20 mouse cellular contexts compared by ENCODE assay signal in the genomic region with DNA sequence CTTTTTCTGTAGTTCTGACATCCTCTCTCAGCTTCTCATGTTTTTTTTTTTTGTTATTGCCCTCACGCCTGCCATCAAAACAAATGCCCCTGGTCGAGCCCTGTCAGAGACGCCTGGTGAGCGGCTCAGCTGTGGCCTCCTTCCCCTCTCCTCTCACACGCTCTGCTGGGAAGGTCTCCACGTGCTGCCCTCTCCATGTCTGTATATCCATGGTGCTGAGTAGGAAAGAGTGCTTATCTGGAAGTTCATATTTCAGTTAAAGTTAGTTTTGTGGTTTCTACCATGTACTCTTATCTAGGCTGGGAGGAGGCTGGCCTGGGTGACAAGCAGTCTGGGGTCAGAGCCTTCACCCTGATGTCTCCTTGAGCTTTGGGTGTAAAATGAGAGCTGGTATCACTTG.
A peak's percentile ranks its signal among the peaks of the same experiment; 100 is the strongest.
DNase-seq lines count a peak whose midpoint lies in the region; ATAC-seq and TF ChIP-seq lines count a peak whose summit lies in the region.
"Had no signal": no experiment of that assay in that cellular context is flagged by ENCODE, and none has a peak within 500 bp of the region (broad histone marks: within the 10 kb centered on the region; RNA-seq: fewer than 3 reads in every experiment).

No protein-coding gene starts in this region.

- no peak overlapping the region for H3K4me3 ChIP-seq in heart, embryonic 15.5 days
- H3K4me3 ChIP-seq in heart, embryonic 11.5 days (ENCODE audit: low read depth, low read length) = no peak overlapping the region
- no peak overlapping the region for H3K4me3 ChIP-seq in MEL (ENCODE audit: control insufficient read depth in 1 of 2, insufficient read depth in 1 of 2, low read depth in 2 of 2, low read length in 2 of 2)
- H3K4me3 ChIP-seq in liver, postnatal 0 days (ENCODE audit: low read depth, low read length) = no peak overlapping the region
- no peak overlapping the region for H3K4me3 ChIP-seq in left cerebral cortex, adult 2 months
- H3K4me3 ChIP-seq: hindbrain, embryonic 10.5 days; intestine, embryonic 15.5 days; neural tube, embryonic 13.5 days had no signal

- H3K27me3 ChIP-seq in heart, embryonic 15.5 days = no peaks in the 10 kb centered on the region
- no peaks in the 10 kb centered on the region for H3K27me3 ChIP-seq in heart, embryonic 11.5 days (ENCODE audit: control insufficient read depth, insufficient read depth, low read length)
- no peaks in the 10 kb centered on the region for H3K27me3 ChIP-seq in MEL (ENCODE audit: control insufficient read depth in 1 of 2, insufficient read depth in 2 of 2, low read length in 2 of 2)
- no peaks in the 10 kb centered on the region for H3K27me3 ChIP-seq in liver, postnatal 0 days (ENCODE audit: insufficient read depth, low read length)
- H3K27me3 ChIP-seq: intestine, embryonic 15.5 days had no signal

- intact Hi-C loops in left cerebral cortex, adult 2 months (cut with DNase I) = no loop called here

- 34% methylated on average over 6 of the region's 6 CpGs for WGBS in heart, embryonic 15.5 days
- WGBS in heart, embryonic 11.5 days (ENCODE audit: insufficient replicate concordance) = 31% methylated on average over 6 of the region's 6 CpGs
- whole genome bisulfite sequencing in liver, postnatal 0 days (ENCODE audit: insufficient replicate concordance) = 37% methylated on average over 6 of the region's 6 CpGs

- peaks cover 46% of the 10 kb centered on the region for H3K4me1 ChIP-seq in heart, embryonic 15.5 days (replicated peaks)
- H3K4me1 ChIP-seq in heart, embryonic 11.5 days (ENCODE audit: control insufficient read depth, insufficient read depth, low read length) = peaks cover 45% of the 10 kb centered on the region
- peaks cover 16 to 23% of the 10 kb centered on the region in 2 experiments for H3K4me1 ChIP-seq in MEL (ENCODE audit: control insufficient read depth in 1 of 2, insufficient read depth in 2 of 2, low read length in 2 of 2)
- H3K4me1 ChIP-seq in liver, postnatal 0 days (ENCODE audit: insufficient read depth) = peaks cover 9% of the 10 kb centered on the region; the same call in 1 of the 2 replicates

- TF ChIP-seq CTCF in MEL (IDR thresholded peaks at IDR 0.05 in 2 of 3, conservative IDR thresholded peaks at IDR 0.05 in 1 of 3; ENCODE audit: control insufficient read depth in 1 of 3, insufficient read depth in 1 of 3, low read depth in 2 of 3, low read length in 3 of 3, poor library complexity in 1 of 3, severe bottlenecking in 1 of 3) = no peak; a peak in 1 of 6 replicates
- TF ChIP-seq CTCF in liver, postnatal 0 days (IDR thresholded peaks at IDR 0.05; ENCODE audit: low read depth) = no peak
- TF ChIP-seq CTCF in left cerebral cortex, adult 2 months (IDR thresholded peaks at IDR 0.05) = no peak

- TF ChIP-seq RAD21 in MEL (IDR thresholded peaks at IDR 0.05; ENCODE audit: low read depth, low read length) = peak; percentile 0

- DNase-seq in MEL (ENCODE audit: low read depth, low spot score) = peak; percentile 89
- DNase-seq in liver, postnatal 0 days = no peak
- no peak for DNase-seq in spleen, postnatal 14 days (ENCODE audit: low spot score in 2 of 2)
- DNase-seq in adrenal gland, adult 2 months = no peak
- no peak for DNase-seq in left cerebral cortex, adult 2 months (ENCODE audit: extremely low spot score in 1 of 2, low spot score in 2 of 2)
- DNase-seq: adrenal gland, postnatal 10 days; cerebellum, adult 8-10 months; embryo, embryonic 11 days; forebrain, postnatal 0 days; gastrocnemius, postnatal 25 days; kidney, postnatal 14 days; left cerebral cortex, postnatal 4 days; lung, adult 2 months; thymus, adult 18-20 months had no signal

- no peak overlapping the region for H3K9ac ChIP-seq in heart, embryonic 15.5 days
- no peak overlapping the region; the same call in 1 of the 2 replicates for H3K9ac ChIP-seq in heart, embryonic 11.5 days (ENCODE audit: low read depth, low read length)
- peak overlapping the region; percentile 63 for H3K9ac ChIP-seq in MEL (ENCODE audit: control insufficient read depth, low read depth, low read length, poor library complexity, severe bottlenecking)
- H3K9ac ChIP-seq in liver, postnatal 0 days (replicated peaks) = no peak overlapping the region
- H3K9ac ChIP-seq: forebrain, postnatal 0 days; intestine, embryonic 15.5 days; neural tube, embryonic 13.5 days had no signal

- no peak overlapping the region for H3K4me2 ChIP-seq in heart, embryonic 15.5 days
- no peak overlapping the region for H3K4me2 ChIP-seq in heart, embryonic 11.5 days
- peak overlapping the region; percentile 22 for H3K4me2 ChIP-seq in liver, postnatal 0 days (ENCODE audit: low read depth, low read length)
- H3K4me2 ChIP-seq: intestine, embryonic 15.5 days; neural tube, embryonic 13.5 days had no signal

- H3K36me3 ChIP-seq in heart, embryonic 15.5 days = peaks cover 39% of the 10 kb centered on the region
- H3K36me3 ChIP-seq in heart, embryonic 11.5 days (ENCODE audit: control insufficient read depth, insufficient read depth, low read length) = peaks cover 4% of the 10 kb centered on the region; the same call in 1 of the 2 replicates
- H3K36me3 ChIP-seq in MEL (ENCODE audit: control insufficient read depth in 1 of 2, insufficient read depth in 2 of 2, low read length in 2 of 2) = peaks cover 11 to 29% of the 10 kb centered on the region in 2 experiments
- no peaks in the 10 kb centered on the region for H3K36me3 ChIP-seq in liver, postnatal 0 days (replicated peaks; ENCODE audit: insufficient read depth, low read length)
- H3K36me3 ChIP-seq: hindbrain, embryonic 10.5 days; intestine, embryonic 15.5 days; neural tube, embryonic 13.5 days had no signal

- no peaks in the 10 kb centered on the region for H3K79me2 ChIP-seq in MEL (ENCODE audit: control insufficient read depth, insufficient read depth, low read length, poor library complexity)

- TF ChIP-seq EP300 in MEL (IDR thresholded peaks at IDR 0.05; ENCODE audit: low read depth in 1 of 2, low read length in 2 of 2) = peak; percentile 99
- TF ChIP-seq EP300 in liver, postnatal 0 days (IDR thresholded peaks at IDR 0.05; ENCODE audit: low read depth) = peak; percentile 95

- ATAC-seq in heart, embryonic 15.5 days (replicated peaks; ENCODE audit: insufficient number of reproducible peaks, insufficient read depth, low FRiP score, low read depth) = no peak
- no peak for ATAC-seq in heart, embryonic 11.5 days (replicated peaks; ENCODE audit: insufficient number of reproducible peaks, low FRiP score, low TSS enrichment)
- peak; percentile 8; the same call in 1 of the 2 replicates for ATAC-seq in granulocyte monocyte progenitor cell, adult 5-6 weeks (replicated peaks; ENCODE audit: poor library complexity, severe bottlenecking)
- ATAC-seq in liver, postnatal 0 days = peak; percentile 88
- ATAC-seq: forebrain, postnatal 0 days; intestine, embryonic 15.5 days had no signal

- peak; percentile 24 to 64; a peak in 3 of 4 replicates for TF ChIP-seq POLR2A in MEL (IDR thresholded peaks at IDR 0.05; ENCODE audit: control insufficient read depth in 1 of 2, insufficient read depth in 1 of 2, low read depth in 1 of 2, low read length in 2 of 2, poor library complexity in 1 of 2)

- peak overlapping the region; percentile 13; the same call in 1 of the 2 replicates for H3K27ac ChIP-seq in heart, embryonic 15.5 days
- no peak overlapping the region for H3K27ac ChIP-seq in heart, embryonic 11.5 days (ENCODE audit: low read depth, low read length)
- peak overlapping the region; percentile 88 for H3K27ac ChIP-seq in MEL (ENCODE audit: control insufficient read depth, low read depth, low read length)
- H3K27ac ChIP-seq in liver, postnatal 0 days (ENCODE audit: low read depth) = 0 out of 2 replicates have a peak overlapping the region, but pooled peaks have one; percentile 29
- no peak overlapping the region for H3K27ac ChIP-seq in left cerebral cortex, adult 2 months
- H3K27ac ChIP-seq: hindbrain, embryonic 10.5 days; intestine, embryonic 15.5 days; neural tube, embryonic 13.5 days had no signal

- H3K9me3 ChIP-seq in heart, embryonic 15.5 days (replicated peaks) = no peaks in the 10 kb centered on the region
- H3K9me3 ChIP-seq in heart, embryonic 11.5 days (replicated peaks; ENCODE audit: control insufficient read depth, low read length) = no peaks in the 10 kb centered on the region
- no peaks in the 10 kb centered on the region for H3K9me3 ChIP-seq in MEL (replicated peaks; ENCODE audit: insufficient read depth, low read length)
- no peaks in the 10 kb centered on the region for H3K9me3 ChIP-seq in liver, postnatal 0 days (ENCODE audit: low read length)
- H3K9me3 ChIP-seq: hindbrain, embryonic 10.5 days; intestine, embryonic 15.5 days; neural tube, embryonic 13.5 days had no signal

TF ChIP-seq in MEL, 35 proteins besides CTCF, POLR2A, EP300 and RAD21 (continues in another document):
- peak; percentile 95 for TF ChIP-seq MYB (IDR thresholded peaks at IDR 0.05; ENCODE audit: low read depth, low read length)
- TF ChIP-seq TAL1 (IDR thresholded peaks at IDR 0.05; ENCODE audit: low read length) = peak; percentile 87
- peak; percentile 98 for TF ChIP-seq ETS1 (IDR thresholded peaks at IDR 0.05; ENCODE audit: low read depth, low read length)
- peak; percentile 79 for TF ChIP-seq ZMIZ1 (IDR thresholded peaks at IDR 0.05; ENCODE audit: low read depth, low read length)
- no peak; the same call in 1 of the 2 replicates for TF ChIP-seq ELF1 (IDR thresholded peaks at IDR 0.05; ENCODE audit: low read depth, low read length)
- TF ChIP-seq MEF2A (IDR thresholded peaks at IDR 0.05; ENCODE audit: extremely low read depth, insufficient replicate concordance, low read depth, low read length, poor library complexity, severe bottlenecking) = peak; percentile 89; the same call in 1 of the 2 replicates
- TF ChIP-seq MXI1 (IDR thresholded peaks at IDR 0.05; ENCODE audit: low read depth, low read length) = peak; percentile 99
- peak; percentile 75 for TF ChIP-seq ZNF384 (IDR thresholded peaks at IDR 0.05; ENCODE audit: low read depth, low read length)
- peak; percentile 46 for TF ChIP-seq NELFE (IDR thresholded peaks at IDR 0.05; ENCODE audit: low read depth, low read length)
- TF ChIP-seq SMC3 (IDR thresholded peaks at IDR 0.05; ENCODE audit: low read depth, low read length) = 0 out of 2 replicates have a peak, but pooled peaks have one; percentile 36
- TF ChIP-seq POLR2AphosphoS2 (IDR thresholded peaks at IDR 0.05; ENCODE audit: low read length) = 0 out of 2 replicates have a peak, but pooled peaks have one; percentile 38
- TF ChIP-seq ZC3H11A (IDR thresholded peaks at IDR 0.05; ENCODE audit: low read depth, low read length) = peak; percentile 47
- TF ChIP-seq USF2 (IDR thresholded peaks at IDR 0.05; ENCODE audit: borderline replicate concordance in 1 of 2, insufficient read depth in 1 of 2, low read depth in 1 of 2, low read length in 2 of 2) = no peak
- 0 out of 2 replicates have a peak, but pooled peaks have one; percentile 46 for TF ChIP-seq CHD1 (IDR thresholded peaks at IDR 0.05; ENCODE audit: low read depth, low read length)
- TF ChIP-seq GABPA (IDR thresholded peaks at IDR 0.05; ENCODE audit: low read depth, low read length) = no peak
- TF ChIP-seq MAZ (IDR thresholded peaks at IDR 0.05; ENCODE audit: low read depth, low read length) = peak; percentile 91
- TF ChIP-seq TCF12 (IDR thresholded peaks at IDR 0.05; ENCODE audit: low read depth, low read length) = peak; percentile 98
- peak; percentile 99 for TF ChIP-seq GATA1 (IDR thresholded peaks at IDR 0.05; ENCODE audit: low read depth, low read length)

Comparison
In these comparisons a context has a peak if more than half of its experiments do, and no peak if none do; other contexts are left out.
1. H3K27ac ChIP-seq: peak in heart, embryonic 15.5 days (single experiment), MEL (single experiment) and liver, postnatal 0 days (single experiment); none in heart, embryonic 11.5 days (single experiment) and left cerebral cortex, adult 2 months (single experiment).
2. ATAC-seq: peak in granulocyte monocyte progenitor cell, adult 5-6 weeks (single experiment) and liver, postnatal 0 days (single experiment); none in heart, embryonic 15.5 days (single experiment) and heart, embryonic 11.5 days (single experiment).